Mouse (Mus musculus): ENCODE results near the gene Zfp846.

Gene Zfp846

GRCm38 (mm10) chr9:20636790-20637189, 55.7 kb downstream of the Zfp846 start:
- no peak for DNase-seq (ENCODE audit: extremely low read depth, low read depth)

GRCm38 (mm10) chr9:20638552-20638951, 57.5 kb downstream of the Zfp846 start:
- DNase-seq (ENCODE audit: extremely low read depth, low read depth) = no peak

GRCm38 (mm10) chr9:20639486-20639885, 58.4 kb downstream of the Zfp846 start:
- no peak for DNase-seq (ENCODE audit: extremely low read depth, low read depth)

GRCm38 (mm10) chr9:20641501-20641900, 60.4 kb downstream of the Zfp846 start:
- no peak for DNase-seq (ENCODE audit: extremely low read depth, low read depth)

GRCm38 (mm10) chr9:20642101-20642895, 61.2 kb downstream of the Zfp846 start, which contains the start of gene Ubl5:
Gene Ubl5 (plus strand): TSS chr9:20642878.
- no peak for DNase-seq (ENCODE audit: extremely low read depth, low read depth)

GRCm38 (mm10) chr9:20642896-20643466, 61.9 kb downstream of the Zfp846 start:
- peak; percentile 87 for DNase-seq (ENCODE audit: extremely low read depth, low read depth)

GRCm38 (mm10) chr9:20643781-20644180, 62.7 kb downstream of the Zfp846 start:
- DNase-seq (ENCODE audit: extremely low read depth, low read depth) = no peak

- peak; percentile 87 for DNase-seq (ENCODE audit: extremely low read depth, low read depth)
Observed at GRCm38 (mm10) chr9:20644360-20645081, 63.4 kb downstream of the Zfp846 start, which contains the start of gene Fbxl12. Gene Fbxl12 (minus strand): TSS chr9:20644767.

GRCm38 (mm10) chr9:20645121-20645520, 64.0 kb downstream of the Zfp846 start:
- no peak for DNase-seq (ENCODE audit: extremely low read depth, low read depth)

- peak; percentile 100 for DNase-seq (ENCODE audit: extremely low read depth, low read depth)
Observed at GRCm38 (mm10) chr9:20651602-20652259, 70.6 kb downstream of the Zfp846 start, which contains the start of gene Pin1. Gene Pin1 (plus strand): TSS chr9:20652095.

GRCm38 (mm10) chr9:20652260-20652658, 71.2 kb downstream of the Zfp846 start:
- no peak for DNase-seq (ENCODE audit: extremely low read depth, low read depth)

GRCm38 (mm10) chr9:20653859-20654258, 72.8 kb downstream of the Zfp846 start:
- no peak for DNase-seq (ENCODE audit: extremely low read depth, low read depth)
